Mouse (Mus musculus): ENCODE results near the gene Trib3. TPM values are rescaled to one million over a fixed set of nuclear protein-coding genes. Genes with fewer than 3 reads are reported as not detected.
"Not testable (repeated sequence)": the region's sequence is repeated elsewhere in the genome, so short reads cannot be mapped to it uniquely, and the experiment has no call there.

The Trib3 gene
- polyA plus RNA-seq, 1 experiment = 2.1 TPM

DNA sequence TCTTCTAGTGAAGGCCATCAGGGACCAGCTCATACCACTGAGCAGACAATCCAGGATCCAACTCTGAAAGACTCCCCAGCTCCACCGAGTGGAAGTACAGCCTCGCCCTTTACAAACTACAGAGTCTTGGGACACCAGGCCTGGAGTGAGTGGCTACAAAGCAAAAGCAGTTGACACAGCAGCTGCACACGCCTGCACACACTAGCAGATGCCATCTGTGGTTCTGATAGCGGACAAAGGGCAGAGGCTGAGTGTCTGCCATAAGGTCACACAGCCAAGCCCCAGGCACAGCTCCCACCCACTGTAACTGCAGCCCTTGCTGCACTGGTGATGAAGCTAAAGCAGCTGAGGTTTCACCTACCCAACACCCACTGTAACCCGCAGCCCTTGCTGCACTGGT is 22.3 kb downstream of the Trib3 start:
- 67% methylated on average over 5 of the region's 5 CpGs for WGBS
- no peak for DNase-seq (ENCODE audit: low read depth, low spot score)

DNA sequence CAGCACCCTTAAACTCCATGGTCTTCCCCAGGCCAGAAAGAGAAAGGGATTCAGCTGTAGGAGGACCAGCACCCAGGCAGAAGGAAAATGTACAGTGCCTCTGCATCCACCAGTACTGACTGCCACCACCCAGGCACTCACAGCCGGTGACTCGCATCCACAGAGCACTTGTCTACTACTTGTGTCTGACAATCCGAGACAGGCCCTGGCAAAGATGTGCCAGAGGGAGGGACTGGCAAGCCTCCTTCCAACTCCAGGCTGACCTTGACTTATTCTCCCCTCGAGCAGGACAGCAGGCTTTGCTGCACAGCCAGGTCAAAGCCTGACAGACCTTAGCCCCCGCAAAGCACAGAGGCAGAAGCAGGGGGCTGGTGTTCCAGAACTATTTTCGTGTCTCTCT is 26.8 kb downstream of the Trib3 start:
- no peak for DNase-seq (ENCODE audit: low read depth, low spot score)
- WGBS = 73% methylated on average over 6 of the region's 6 CpGs

DNA sequence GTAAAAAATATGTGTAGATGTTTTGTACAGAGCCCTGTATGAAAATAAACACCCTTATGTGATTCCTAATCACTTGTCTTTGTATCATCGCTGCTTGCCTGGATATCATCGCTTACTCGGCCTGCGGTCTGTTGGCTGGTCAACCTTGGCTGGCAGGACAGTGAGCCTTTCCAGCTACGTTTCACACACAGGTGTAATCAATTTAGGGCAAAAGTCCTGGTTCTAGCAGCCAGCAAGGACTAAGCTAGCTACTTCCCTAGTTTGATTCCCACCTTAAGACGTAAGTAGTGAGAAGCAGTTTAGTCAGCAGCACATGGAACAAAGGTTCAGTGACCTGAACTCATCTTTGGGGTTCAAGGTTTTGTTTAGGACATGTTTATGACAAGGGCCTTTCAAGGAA is 29.9 kb downstream of the Trib3 start:
- WGBS = 87% methylated on average over 6 of the region's 6 CpGs

DNA sequence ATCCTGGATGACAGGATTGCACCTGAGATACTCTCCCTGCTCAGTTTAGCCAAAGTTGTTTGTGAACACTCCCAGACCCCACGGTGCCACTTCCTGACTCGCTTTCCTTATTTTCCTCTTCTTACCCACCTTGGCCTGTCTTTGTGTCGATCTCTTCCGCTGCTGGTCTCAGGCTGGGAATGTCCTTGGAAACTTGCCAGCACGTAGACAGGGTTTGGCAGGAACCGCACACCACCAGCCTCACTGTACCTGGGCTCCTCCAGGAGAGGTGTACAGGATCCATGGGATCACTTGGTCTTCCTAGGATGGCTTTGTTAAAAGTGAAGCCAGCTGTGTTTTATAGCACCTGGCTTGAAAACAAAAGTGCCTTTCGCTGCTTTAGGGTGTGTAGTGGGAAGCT is 30.8 kb downstream of the Trib3 start:
- 29% methylated on average over 7 of the region's 7 CpGs for WGBS
- no peak for DNase-seq (ENCODE audit: low read depth, low spot score)

More for the DNA sequence above, 29.9 kb downstream of the Trib3 start:
- DNase-seq (ENCODE audit: low read depth, low spot score) = no peak

DNA sequence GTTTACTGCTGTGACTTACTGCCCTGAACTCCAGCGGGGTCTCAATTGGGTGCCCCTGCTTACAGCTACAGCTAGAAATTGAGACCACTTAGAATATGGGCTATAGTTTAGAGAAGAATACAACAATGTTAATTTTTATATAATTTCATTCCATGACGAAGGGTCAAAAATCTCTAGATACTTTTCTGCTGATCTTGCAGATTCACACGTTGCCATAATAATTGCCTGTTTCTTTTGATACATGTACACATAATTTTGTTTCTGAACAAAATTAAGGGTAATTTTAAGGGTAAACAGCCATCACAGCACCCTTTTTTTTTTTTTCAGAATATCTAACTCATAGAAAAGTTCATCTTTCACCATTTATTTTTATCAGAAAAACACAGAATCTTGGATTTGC is 36.6 kb downstream of the Trib3 start:
- 89% methylated on average over 3 of the region's 3 CpGs for WGBS
- DNase-seq (ENCODE audit: low read depth, low spot score) = no peak

DNA sequence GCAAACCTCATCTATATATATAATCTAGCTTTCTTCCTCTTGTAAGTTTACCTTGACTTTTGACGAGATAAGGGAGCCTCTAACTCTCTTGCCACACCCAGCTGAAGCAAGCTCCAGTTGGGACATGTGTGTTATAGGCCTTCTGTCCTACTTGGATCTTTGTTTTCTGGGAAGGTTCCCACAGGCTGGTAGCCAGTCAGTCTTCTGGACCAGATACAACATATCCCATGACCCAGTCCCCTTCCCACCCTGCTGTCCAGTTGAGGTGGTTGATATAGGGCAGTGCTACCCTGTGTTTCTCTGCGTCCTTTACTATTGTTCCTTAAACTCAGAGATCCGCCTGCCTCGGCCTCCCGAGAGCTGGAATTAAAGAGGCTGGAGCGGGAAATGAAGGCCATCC is 38.4 kb downstream of the Trib3 start:
- no peak for DNase-seq (ENCODE audit: low read depth, low spot score)
- 85% methylated on average over 6 of the region's 6 CpGs for WGBS

DNA sequence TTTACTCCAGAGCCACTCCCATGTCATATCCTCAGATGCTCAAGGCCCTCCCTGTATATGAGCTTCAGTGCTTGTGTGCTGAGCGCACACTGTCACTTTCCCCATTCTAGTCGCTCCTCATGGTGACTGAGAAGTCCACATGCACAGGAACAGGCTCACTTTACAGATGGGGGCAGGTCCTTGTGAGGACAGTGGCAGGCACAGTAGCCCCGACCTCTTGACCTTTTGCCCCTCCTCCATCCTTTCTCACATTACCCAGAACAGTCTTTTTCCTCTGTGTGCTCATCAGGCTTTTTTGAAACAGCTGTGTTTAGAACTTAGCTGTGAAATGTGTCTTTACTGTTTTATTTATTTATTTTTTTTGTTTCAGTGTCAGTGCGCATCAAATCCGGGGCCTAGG is 40.1 kb downstream of the Trib3 start:
- DNase-seq (ENCODE audit: low read depth, low spot score) = no peak
- 79% methylated on average over 5 of the region's 5 CpGs for WGBS

DNA sequence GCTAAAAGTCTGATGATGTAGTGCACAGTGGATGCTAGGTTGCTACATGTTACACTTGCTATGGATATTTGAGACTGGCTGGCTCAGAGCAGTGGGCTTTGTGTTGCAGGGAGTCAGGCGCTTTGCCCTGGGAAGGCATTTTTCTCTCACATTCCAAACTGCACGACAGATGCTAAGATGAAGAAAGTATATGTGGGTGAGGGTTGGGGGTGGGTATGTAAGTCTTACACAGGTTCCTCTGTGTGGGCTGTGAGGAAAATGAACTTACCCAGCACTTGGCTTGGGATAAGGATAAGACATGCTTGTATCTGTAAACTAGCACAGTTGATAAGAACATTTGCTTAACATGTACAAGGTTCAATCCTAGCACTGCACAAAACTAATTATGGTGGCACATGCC is 41.0 kb downstream of the Trib3 start:
- 86% methylated on average over 2 of the region's 2 CpGs for whole genome bisulfite sequencing
- DNase-seq (ENCODE audit: low read depth, low spot score) = no peak

DNA sequence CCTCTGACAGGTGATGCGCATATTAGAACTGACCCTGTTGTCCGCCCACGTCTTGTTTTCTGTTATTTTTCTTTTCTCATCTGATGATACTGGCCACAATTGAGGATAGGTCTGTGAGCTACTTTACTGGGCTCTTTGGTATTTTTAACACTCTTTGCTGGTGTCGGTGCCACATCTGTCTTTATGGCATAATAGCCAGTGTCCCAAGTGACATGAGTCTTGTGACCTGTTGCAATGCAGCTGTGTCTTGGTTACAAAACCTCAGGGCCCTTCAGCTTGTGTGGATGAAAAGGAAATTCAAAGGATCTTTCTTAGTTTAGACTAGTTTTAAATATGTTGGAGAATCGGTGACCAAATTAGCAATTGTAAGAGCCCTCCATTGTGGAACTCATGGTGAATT is 49.3 kb downstream of the Trib3 start:
- WGBS = 18% methylated on average over 5 of the region's 5 CpGs
- DNase-seq (ENCODE audit: low read depth, low spot score) = no peak

DNA sequence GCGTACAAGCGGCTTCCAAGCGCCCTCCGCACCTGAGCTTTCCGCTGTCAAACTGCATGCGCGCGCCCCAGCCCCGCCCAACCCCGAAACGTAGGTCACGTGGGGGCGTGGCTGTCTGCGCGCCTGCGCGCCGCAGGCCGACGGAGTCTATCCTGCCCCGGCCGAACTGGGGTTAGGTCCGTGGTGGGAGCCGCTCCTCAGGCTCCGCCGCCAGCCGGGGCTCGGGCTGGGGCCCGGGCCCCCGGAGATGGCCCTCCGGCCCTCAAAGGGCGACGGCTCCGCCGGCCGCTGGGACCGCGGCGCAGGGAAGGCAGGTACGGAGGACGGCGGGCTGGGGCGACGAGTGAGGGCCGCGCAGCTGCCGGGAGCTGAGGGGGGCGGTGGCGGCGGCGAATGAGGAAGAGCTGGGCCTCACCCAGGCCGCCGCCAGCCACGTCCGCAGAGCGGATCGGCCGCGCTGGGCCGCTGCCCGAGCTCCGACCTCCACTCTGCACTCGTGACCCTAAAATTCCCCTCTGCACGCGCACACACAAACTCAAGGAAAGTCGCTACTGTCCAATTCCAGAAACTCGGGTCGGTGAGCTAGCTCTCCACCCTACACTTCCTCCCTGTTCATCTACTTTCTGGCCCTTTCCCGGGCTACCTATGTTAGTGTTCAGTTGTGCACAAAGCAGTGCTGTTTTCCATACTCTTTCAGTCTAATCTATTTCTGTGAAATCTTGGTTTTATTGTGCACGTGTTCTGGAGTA is 49.9 kb downstream of the Trib3 start, which contains the start of gene Tbc1d20:
Gene Tbc1d20, plus strand, starts transcription at position 102 of the 749 bp plus-strand sequence.
- DNase-seq (ENCODE audit: low read depth, low spot score) = no peak
- WGBS = under 1% methylated on average over 60 of the region's 70 CpGs

DNA sequence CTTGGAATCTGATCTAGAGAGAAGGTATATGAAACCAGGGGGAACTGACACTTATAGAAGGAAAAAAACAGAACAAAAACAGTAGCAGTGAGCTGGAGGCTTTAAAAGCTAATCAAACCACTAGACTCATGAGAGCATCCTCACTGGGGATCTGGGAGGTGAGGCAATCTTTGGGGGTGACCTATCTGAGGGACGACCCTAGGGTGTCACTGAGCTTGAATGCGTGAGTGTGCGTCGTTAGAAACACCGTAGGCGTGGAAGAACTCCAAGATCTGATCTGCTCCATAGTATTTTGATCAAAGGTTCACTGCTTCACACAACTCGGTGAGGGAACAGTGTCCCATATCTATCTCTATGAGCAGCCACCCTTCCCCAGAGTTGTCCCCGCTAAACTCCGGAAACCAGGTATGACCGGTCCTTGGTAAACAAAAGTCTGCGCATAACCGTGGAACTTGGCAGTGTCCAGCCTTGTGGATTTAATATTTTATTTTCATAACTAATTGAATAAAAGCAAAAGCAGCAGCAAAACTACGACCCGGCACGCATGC is 50.6 kb downstream of the Trib3 start:
- WGBS = 1% methylated on average over 15 of the region's 15 CpGs
- no peak for DNase-seq (ENCODE audit: low read depth, low spot score)

DNA sequence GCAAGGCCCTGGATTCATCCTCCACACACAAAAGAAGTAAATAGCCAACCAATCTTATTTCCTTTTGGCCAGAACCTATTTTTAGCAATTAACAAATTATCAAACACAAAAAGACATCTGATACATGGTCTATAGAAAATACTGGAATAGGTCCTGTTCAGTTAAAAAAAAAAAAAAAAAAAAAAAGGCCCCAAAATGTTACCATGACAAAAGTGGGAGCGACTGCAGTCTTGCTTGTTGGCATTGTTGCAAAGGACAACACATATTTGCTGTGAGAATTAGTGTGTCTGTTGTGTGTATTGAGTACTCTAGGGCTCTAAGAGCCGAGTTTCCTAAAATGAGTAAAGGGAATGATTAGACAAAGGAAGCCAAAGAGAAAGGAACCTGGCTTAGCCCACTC is 51.4 kb downstream of the Trib3 start:
- DNase-seq (ENCODE audit: low read depth, low spot score) = no peak
- 76% methylated on average over 2 of the region's 2 CpGs for WGBS

DNA sequence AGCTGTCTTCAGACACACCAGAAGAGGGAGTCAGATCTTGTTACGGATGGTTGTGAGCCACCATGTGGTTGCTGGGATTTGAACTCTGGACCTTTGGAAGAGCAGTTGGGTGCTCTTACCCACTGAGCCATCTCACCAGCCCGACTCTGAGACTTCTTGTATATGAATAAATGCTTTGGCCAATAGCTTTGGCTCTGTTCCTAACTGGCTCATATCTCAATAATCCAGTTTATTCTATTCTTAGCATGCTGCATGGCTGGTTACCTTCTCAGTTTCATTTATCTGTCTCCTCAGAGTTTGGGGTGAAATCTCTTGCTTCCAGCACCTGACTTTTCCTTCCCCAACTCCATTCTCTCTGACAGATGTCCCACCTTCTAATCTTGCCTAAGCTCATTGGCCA is 54.2 kb downstream of the Trib3 start:
- 60% methylated on average over 2 of the region's 2 CpGs for WGBS
- DNase-seq (ENCODE audit: low read depth, low spot score) = not testable (repeated sequence)

DNA sequence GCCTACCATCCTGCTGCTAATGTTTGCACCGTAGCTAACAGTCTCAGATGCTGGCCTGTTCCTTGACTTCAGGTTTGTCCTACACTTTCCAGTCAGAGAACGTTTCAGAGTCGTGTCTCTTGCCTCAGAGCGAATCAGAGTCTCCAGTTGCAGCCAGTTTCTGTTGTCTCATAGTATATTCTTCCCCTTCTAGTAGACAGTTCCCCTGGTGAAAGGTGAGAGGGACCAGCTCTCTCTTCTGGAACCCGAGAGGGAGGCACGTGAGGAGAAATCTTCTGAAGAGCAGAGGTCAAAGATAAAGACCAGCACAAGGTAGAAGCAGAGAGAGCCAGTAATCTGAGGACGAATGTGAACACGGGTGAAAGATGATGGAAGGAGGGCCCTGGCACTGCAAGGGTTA is 55.8 kb downstream of the Trib3 start:
- 78% methylated on average over 8 of the region's 8 CpGs for WGBS
- DNase-seq (ENCODE audit: low read depth, low spot score) = no peak

DNA sequence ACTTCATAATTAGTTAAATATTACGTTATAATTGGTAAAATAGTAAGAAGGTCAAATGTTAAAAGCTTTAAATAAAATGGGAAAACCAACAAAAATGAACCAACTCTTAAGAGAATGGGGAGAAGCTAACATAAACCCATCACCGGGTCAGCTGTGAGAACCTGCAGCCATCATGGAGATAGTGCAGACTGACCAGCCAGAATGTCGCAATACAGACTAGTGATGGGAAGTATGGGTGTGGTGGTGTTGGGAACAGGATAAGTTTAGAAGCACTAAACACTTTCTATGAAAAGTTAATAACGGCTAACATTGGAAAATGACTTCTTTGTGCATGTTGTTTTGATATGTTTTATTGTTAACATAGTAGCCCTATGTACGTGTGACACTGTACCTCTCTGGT is 56.3 kb downstream of the Trib3 start:
- no peak for DNase-seq (ENCODE audit: low read depth, low spot score)
- 80% methylated on average over 5 of the region's 5 CpGs for WGBS

Other genes with a start within 250 kb of the Trib3 start
- 342 and 494 TPM in 2 replicates for gene Srxn1, start 238.5 kb downstream of the Trib3 start, polyA plus RNA-seq (2012; rRNA removed)
- gene Tcf15, start 200.5 kb downstream of the Trib3 start, polyA plus RNA-seq (2012; rRNA removed) = 1.6 and 1.7 TPM in 2 replicates
- 30.2 and 33.6 TPM in 2 replicates for gene Csnk2a1, start 117.2 kb downstream of the Trib3 start, polyA plus RNA-seq (2012; rRNA removed)
- 61.9 and 68.5 TPM in 2 replicates for gene Tbc1d20, start 50.2 kb downstream of the Trib3 start, polyA plus RNA-seq (2012; rRNA removed)
- 190 and 253 TPM in 2 replicates for gene Rbck1, start 11.4 kb downstream of the Trib3 start, polyA plus RNA-seq (2012; rRNA removed)
- 0.34 and 0.87 TPM in 2 replicates for gene Nrsn2, start 32.6 kb upstream of the Trib3 start, polyA plus RNA-seq (2012; rRNA removed)
- gene Sox12, start 54.0 kb upstream of the Trib3 start, polyA plus RNA-seq (2012; rRNA removed) = 1.9 and 2.0 TPM in 2 replicates
- gene Zcchc3, start 71.0 kb upstream of the Trib3 start, polyA plus RNA-seq (2012; rRNA removed) = 1.7 and 2.0 TPM in 2 replicates
- gene 6820408C15Rik, start 71.6 kb upstream of the Trib3 start, polyA plus RNA-seq (2012; rRNA removed) = not detected in 2 replicates
- gene Defb23, start 120.6 kb upstream of the Trib3 start, polyA plus RNA-seq (2012; rRNA removed) = not detected in 2 replicates
- 0.26 and 0.69 TPM in 2 replicates for gene Defb20, start 133.0 kb upstream of the Trib3 start, polyA plus RNA-seq (2012; rRNA removed)
- not detected in 2 replicates for gene Defb22, start 146.1 kb upstream of the Trib3 start, polyA plus RNA-seq (2012; rRNA removed)
- gene Defb26, start 167.7 kb upstream of the Trib3 start, polyA plus RNA-seq (2012; rRNA removed) = not detected in 2 replicates
- gene Defb28, start 174.2 kb upstream of the Trib3 start, polyA plus RNA-seq (2012; rRNA removed) = not detected in 2 replicates
- not detected in 2 replicates for gene Defb29, start 196.1 kb upstream of the Trib3 start, polyA plus RNA-seq (2012; rRNA removed)
- gene Gm17416, start 225.3 kb upstream of the Trib3 start, polyA plus RNA-seq (2012; rRNA removed) = not detected in 2 replicates
- gene Defb21, start 228.7 kb upstream of the Trib3 start, polyA plus RNA-seq (2012; rRNA removed) = not detected in 2 replicates
- gene Defb19, start 236.3 kb upstream of the Trib3 start, polyA plus RNA-seq (2012; rRNA removed) = not detected in 2 replicates

Measured in large intestine, adult 2 months (tissue).